In the genomic region with DNA sequence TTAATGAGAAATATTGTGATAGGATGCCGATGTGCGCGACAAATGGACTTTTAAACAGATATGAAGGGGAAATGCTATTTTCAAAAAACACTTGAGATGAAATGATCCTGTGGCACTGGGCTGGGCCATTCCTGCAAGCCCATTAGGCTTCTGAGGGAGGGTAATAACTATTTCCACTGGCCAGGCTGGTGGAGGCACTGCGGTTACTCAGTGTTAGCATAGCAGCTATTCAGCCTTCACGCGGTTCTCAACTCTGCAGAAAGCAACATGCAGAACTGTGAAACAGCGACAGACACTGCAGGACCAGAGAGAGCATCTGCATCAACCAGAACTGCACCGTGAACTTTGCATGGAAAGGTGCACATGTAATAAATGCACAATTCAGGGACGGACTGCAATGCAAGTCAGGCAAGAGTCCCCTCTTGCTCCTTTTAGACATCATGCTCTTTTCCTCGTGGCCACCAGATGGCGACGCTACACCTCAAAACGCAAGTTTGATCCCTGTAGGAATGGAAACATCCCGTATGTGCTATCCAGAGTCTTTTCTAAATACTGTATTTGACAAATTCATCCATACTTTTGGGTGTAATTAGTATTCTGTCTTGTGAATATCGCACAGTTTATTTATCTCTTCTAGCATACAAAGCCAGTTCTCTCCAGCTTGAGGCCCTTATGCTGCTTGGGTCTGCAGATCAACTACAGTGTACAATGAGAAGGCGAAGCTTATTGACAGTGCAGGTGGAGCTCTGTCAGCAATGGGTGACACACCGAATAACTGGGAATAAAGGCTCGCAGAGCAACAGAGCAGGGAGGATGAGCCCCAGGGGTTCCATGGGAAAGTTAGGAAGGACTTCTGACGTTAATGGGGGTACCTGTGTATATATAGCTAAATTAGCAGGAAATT, we compare ENCODE assay signal across 8 mouse cellular contexts.
A peak's percentile ranks its signal among the peaks of the same experiment; 100 is the strongest.
DNase-seq lines count a peak whose midpoint lies in the region; ATAC-seq lines count a peak whose summit lies in the region.

No protein-coding gene starts in this region.

- H3K4me1 ChIP-seq in forebrain, embryonic 11.5 days (replicated peaks; ENCODE audit: control insufficient read depth, insufficient read depth, low read length) = no peaks in the 10 kb centered on the region; the same call in 1 of the 2 replicates
- H3K4me1 ChIP-seq in intestine, embryonic 14.5 days (replicated peaks; ENCODE audit: control insufficient read depth, insufficient read depth, low read length) = no peaks in the 10 kb centered on the region
- H3K4me1 ChIP-seq in midbrain, embryonic 15.5 days = peaks cover 2% of the 10 kb centered on the region; the same call in 1 of the 2 replicates

- intact Hi-C loops in left cerebral cortex, postnatal 14 days (cut with DNase I) = no loop called here

- no peak overlapping the region for H3K4me3 ChIP-seq in forebrain, embryonic 11.5 days (ENCODE audit: low read depth, low read length)
- no peak overlapping the region for H3K4me3 ChIP-seq in intestine, embryonic 14.5 days (ENCODE audit: low read depth, low read length)
- no peak overlapping the region for H3K4me3 ChIP-seq in midbrain, embryonic 15.5 days

- peak; percentile 43 for DNase-seq in gastrocnemius, postnatal 10 days
- no peak for DNase-seq in gastrocnemius, adult 8-10 months (ENCODE audit: low spot score in 2 of 2)
- DNase-seq in adrenal gland, postnatal 14 days = peak; percentile 67
- peak; percentile 61 for DNase-seq in forebrain, embryonic 11.5 days (ENCODE audit: low spot score)
- DNase-seq in intestine, embryonic 14.5 days (ENCODE audit: low spot score) = peak; percentile 76
- DNase-seq in left cerebral cortex, postnatal 14 days (ENCODE audit: low spot score in 2 of 2) = peak; percentile 69 to 76
- DNase-seq in telencephalon, adult 2 months (ENCODE audit: low read depth, low spot score) = peak; percentile 53

- H3K27me3 ChIP-seq in forebrain, embryonic 11.5 days (ENCODE audit: control insufficient read depth, insufficient read depth, low read length) = no peaks in the 10 kb centered on the region
- no peaks in the 10 kb centered on the region for H3K27me3 ChIP-seq in intestine, embryonic 14.5 days (replicated peaks; ENCODE audit: control insufficient read depth, insufficient read depth, low read length)
- H3K27me3 ChIP-seq in midbrain, embryonic 15.5 days (replicated peaks) = no peaks in the 10 kb centered on the region

- 0 out of 2 replicates have a peak overlapping the region, but pooled peaks have one; percentile 8 for H3K4me2 ChIP-seq in forebrain, embryonic 11.5 days (ENCODE audit: low read depth, low read length, severe bottlenecking)
- no peak overlapping the region for H3K4me2 ChIP-seq in intestine, embryonic 14.5 days (ENCODE audit: low read length)
- peak overlapping the region; percentile 17; the same call in 1 of the 2 replicates for H3K4me2 ChIP-seq in midbrain, embryonic 15.5 days

- no peaks in the 10 kb centered on the region for H3K36me3 ChIP-seq in forebrain, embryonic 11.5 days (ENCODE audit: control insufficient read depth, insufficient read depth, low read length)
- no peaks in the 10 kb centered on the region for H3K36me3 ChIP-seq in intestine, embryonic 14.5 days (ENCODE audit: control insufficient read depth, insufficient read depth, low read length)
- H3K36me3 ChIP-seq in midbrain, embryonic 15.5 days (replicated peaks) = no peaks in the 10 kb centered on the region

- H3K9me3 ChIP-seq in forebrain, embryonic 11.5 days (ENCODE audit: control insufficient read depth, low read length) = no peaks in the 10 kb centered on the region
- no peaks in the 10 kb centered on the region for H3K9me3 ChIP-seq in intestine, embryonic 14.5 days (ENCODE audit: control insufficient read depth, low read length)
- no peaks in the 10 kb centered on the region for H3K9me3 ChIP-seq in midbrain, embryonic 15.5 days

- H3K27ac ChIP-seq in forebrain, embryonic 11.5 days (ENCODE audit: low read depth, low read length) = no peak overlapping the region
- no peak overlapping the region for H3K27ac ChIP-seq in intestine, embryonic 14.5 days (ENCODE audit: low read depth)
- H3K27ac ChIP-seq in midbrain, embryonic 15.5 days = no peak overlapping the region

- H3K9ac ChIP-seq in forebrain, embryonic 11.5 days (ENCODE audit: low read length) = no peak overlapping the region
- H3K9ac ChIP-seq in intestine, embryonic 14.5 days (ENCODE audit: low read length) = no peak overlapping the region
- H3K9ac ChIP-seq in midbrain, embryonic 15.5 days = no peak overlapping the region

- ATAC-seq in forebrain, embryonic 11.5 days (replicated peaks; ENCODE audit: low FRiP score) = peak; percentile 66
- 0 out of 2 replicates have a peak, but pooled peaks have one; percentile 19 for ATAC-seq in intestine, embryonic 14.5 days (replicated peaks; ENCODE audit: low FRiP score, low TSS enrichment, low read depth)
- ATAC-seq in midbrain, embryonic 15.5 days (replicated peaks) = peak; percentile 89

- WGBS in forebrain, embryonic 11.5 days = 42% methylated on average over 19 of the region's 19 CpGs
- WGBS in intestine, embryonic 14.5 days = 38% methylated on average over 19 of the region's 19 CpGs
- WGBS in midbrain, embryonic 15.5 days = 39% methylated on average over 19 of the region's 19 CpGs

Comparison
In these comparisons a context has a peak if more than half of its experiments do, and no peak if none do; other contexts are left out.
1. DNase-seq: peak in gastrocnemius, postnatal 10 days (single experiment), adrenal gland, postnatal 14 days (single experiment), forebrain, embryonic 11.5 days (single experiment), intestine, embryonic 14.5 days (single experiment), left cerebral cortex, postnatal 14 days (2 of 2) and telencephalon, adult 2 months (single experiment); none in gastrocnemius, adult 8-10 months (0 of 2).
2. ATAC-seq: peak in every context shown above with its lines; median percentile 89 in midbrain, embryonic 15.5 days; 66 in forebrain, embryonic 11.5 days; 19 in intestine, embryonic 14.5 days.